Mouse (Mus musculus): ENCODE results near the gene Mmp10. TPM values are rescaled to one million over a fixed set of nuclear protein-coding genes. Genes with fewer than 3 reads are reported as not detected.

Gene Mmp10
- polyA plus RNA-seq, 1 experiment, result 0.05 TPM

- no peaks in the 10 kb centered on the region for H3K79me2 ChIP-seq (ENCODE audit: control insufficient read depth, insufficient read depth)
- TF ChIP-seq MAX (IDR thresholded peaks at IDR 0.05; ENCODE audit: low read depth) (no peak), CEBPB (IDR thresholded peaks at IDR 0.05; ENCODE audit: insufficient read depth, poor library complexity, severe bottlenecking) (no peak), USF1 (IDR thresholded peaks at IDR 0.05; ENCODE audit: low read depth) (no peak), REST (IDR thresholded peaks at IDR 0.05; ENCODE audit: insufficient read depth, insufficient read length) (no peak), TCF3 (IDR thresholded peaks at IDR 0.05; ENCODE audit: insufficient read length, low read depth) (no peak), POLR2A (IDR thresholded peaks at IDR 0.05; ENCODE audit: insufficient read length, low read depth) (no peak), POLR2AphosphoS2 (IDR thresholded peaks at IDR 0.05; ENCODE audit: insufficient read length, low read depth) (no peak), E2F4 (IDR thresholded peaks at IDR 0.05; ENCODE audit: insufficient read depth) (no peak), MYOD1 (IDR thresholded peaks at IDR 0.05; ENCODE audit: control insufficient read depth in 1 of 3, insufficient read length in 2 of 3, low read depth in 2 of 3) (no peak), MYOG (IDR thresholded peaks at IDR 0.05; ENCODE audit: control insufficient read depth in 1 of 3, insufficient read depth in 1 of 3, insufficient read length in 2 of 3, low read depth in 2 of 3) (no peak)
- H3K27me3 ChIP-seq (ENCODE audit: control insufficient read depth, insufficient read depth, insufficient read length), result no peaks in the 10 kb centered on the region
- H3ac ChIP-seq (ENCODE audit: control insufficient read depth, insufficient read length), result no peak overlapping the region
- no peaks in the 10 kb centered on the region for H3K36me3 ChIP-seq (ENCODE audit: control insufficient read depth, insufficient read depth)
- no peak overlapping the region for H3K4me3 ChIP-seq
- no peak overlapping the region for H3K4me2 ChIP-seq (ENCODE audit: low read depth)
Observed at GRCm38 (mm10) chr9:7501138-7501537, 1.0 kb upstream of the Mmp10 start.

DNA sequence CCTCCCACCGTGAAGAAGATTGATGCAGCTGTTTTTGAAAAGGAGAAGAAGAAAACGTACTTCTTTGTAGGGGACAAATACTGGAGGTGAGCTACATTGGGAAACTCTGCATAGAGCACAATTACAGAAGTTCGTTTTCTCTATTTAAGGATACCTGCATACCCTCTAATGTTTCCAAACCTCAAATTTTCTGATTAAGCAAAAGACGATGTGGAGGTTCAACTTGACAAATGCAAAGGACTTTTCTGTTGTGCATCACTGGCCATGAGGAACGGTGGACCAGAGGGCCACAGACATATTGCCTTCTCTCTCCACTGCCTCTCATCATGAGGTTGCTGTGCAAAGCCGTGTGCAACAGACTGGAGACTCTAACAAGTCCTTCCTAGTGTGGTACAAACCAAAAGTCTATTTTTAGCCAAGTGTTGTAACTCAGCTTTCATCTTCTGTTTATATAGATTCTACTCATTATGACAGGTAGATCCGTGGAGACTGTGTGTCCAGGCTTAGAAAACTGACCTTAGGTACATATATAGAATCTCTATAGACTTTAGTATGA is 5.2 kb downstream of the Mmp10 start:
- no peaks in the 10 kb centered on the region for H3K27me3 ChIP-seq (ENCODE audit: control insufficient read depth, insufficient read depth, insufficient read length)
- no peak overlapping the region for H3K4me3 ChIP-seq
- no peak for TF ChIP-seq POLR2AphosphoS2 (IDR thresholded peaks at IDR 0.05; ENCODE audit: insufficient read length, low read depth)
- TF ChIP-seq E2F4 (IDR thresholded peaks at IDR 0.05; ENCODE audit: insufficient read depth), result no peak

GRCm38 (mm10) chr9:7509619-7510233 is 7.6 kb downstream of the Mmp10 start:
- Histone ChIP-seq H3K36me3 (ENCODE audit: control insufficient read depth, insufficient read depth) (no peaks in the 10 kb centered on the region), H3K79me2 (ENCODE audit: control insufficient read depth, insufficient read depth) (no peaks in the 10 kb centered on the region)
- TF ChIP-seq REST (IDR thresholded peaks at IDR 0.05; ENCODE audit: insufficient read depth, insufficient read length), result no peak
- no peak for TF ChIP-seq TCF3 (IDR thresholded peaks at IDR 0.05; ENCODE audit: insufficient read length, low read depth)
- no peak for TF ChIP-seq MYOD1 (IDR thresholded peaks at IDR 0.05; ENCODE audit: control insufficient read depth in 1 of 3, insufficient read length in 2 of 3, low read depth in 2 of 3)
- no peak for TF ChIP-seq POLR2AphosphoS2 (IDR thresholded peaks at IDR 0.05; ENCODE audit: insufficient read length, low read depth)
- no peak for TF ChIP-seq TCF12 (IDR thresholded peaks at IDR 0.05; ENCODE audit: insufficient read depth, poor library complexity, severe bottlenecking)
- TF ChIP-seq POLR2A (IDR thresholded peaks at IDR 0.05; ENCODE audit: insufficient read length, low read depth), result no peak
- TF ChIP-seq USF1 (IDR thresholded peaks at IDR 0.05; ENCODE audit: low read depth), result no peak
- TF ChIP-seq MYOG (IDR thresholded peaks at IDR 0.05; ENCODE audit: control insufficient read depth in 1 of 3, insufficient read depth in 1 of 3, insufficient read length in 2 of 3, low read depth in 2 of 3), result no peak
- TF ChIP-seq E2F4 (IDR thresholded peaks at IDR 0.05; ENCODE audit: insufficient read depth), result no peak
- no peak for TF ChIP-seq MAX (IDR thresholded peaks at IDR 0.05; ENCODE audit: low read depth)
- no peak for TF ChIP-seq CEBPB (IDR thresholded peaks at IDR 0.05; ENCODE audit: insufficient read depth, poor library complexity, severe bottlenecking)
- no peak for TF ChIP-seq SRF (IDR thresholded peaks at IDR 0.05; ENCODE audit: control insufficient read depth, insufficient read length, low read depth)

More for the DNA sequence above, 5.2 kb downstream of the Mmp10 start:
- Histone ChIP-seq H3K79me2 (ENCODE audit: control insufficient read depth, insufficient read depth) (no peaks in the 10 kb centered on the region), H3K36me3 (ENCODE audit: control insufficient read depth, insufficient read depth) (no peaks in the 10 kb centered on the region), H3ac (ENCODE audit: control insufficient read depth, insufficient read length) (no peak overlapping the region), H3K4me2 (ENCODE audit: low read depth) (no peak overlapping the region)

DNA sequence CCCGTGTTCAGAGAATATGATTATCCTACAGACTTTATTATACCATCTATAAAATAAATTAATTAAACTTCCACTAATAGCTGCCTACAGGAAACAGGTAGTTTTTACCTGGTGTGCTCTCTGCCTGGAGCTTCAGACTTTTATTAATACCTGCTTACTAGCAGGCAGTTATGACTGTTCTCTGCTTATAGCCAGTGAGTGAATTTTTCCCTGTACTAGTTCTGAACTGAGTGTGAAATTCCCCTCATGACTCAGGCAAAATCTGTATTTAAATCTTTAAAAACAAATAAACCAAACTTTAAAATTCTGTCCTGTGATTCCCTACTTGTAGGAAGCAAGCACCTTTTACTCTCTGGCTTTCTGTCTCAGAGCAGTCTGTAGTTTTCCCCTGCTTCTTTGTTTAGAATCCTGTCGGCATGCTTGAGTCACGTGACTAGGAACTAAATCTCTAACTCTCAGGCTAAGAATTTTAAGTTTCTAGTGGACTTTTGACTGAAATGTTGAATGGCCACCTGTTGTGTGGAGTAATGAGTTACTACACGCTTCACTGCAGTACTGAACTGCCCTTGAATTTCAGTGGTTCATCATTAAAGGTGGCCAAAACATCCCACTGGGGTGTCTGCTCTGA is 15.9 kb downstream of the Mmp10 start:
- Histone ChIP-seq H3K4me3 (no peak overlapping the region), H3K36me3 (ENCODE audit: control insufficient read depth, insufficient read depth) (no peaks in the 10 kb centered on the region), H3ac (ENCODE audit: control insufficient read depth, insufficient read length) (no peak overlapping the region), H3K79me2 (ENCODE audit: control insufficient read depth, insufficient read depth) (no peaks in the 10 kb centered on the region), H3K27me3 (ENCODE audit: control insufficient read depth, insufficient read depth, insufficient read length) (no peaks in the 10 kb centered on the region), H3K4me2 (ENCODE audit: low read depth) (no peak overlapping the region)
- TF ChIP-seq TCF3 (IDR thresholded peaks at IDR 0.05; ENCODE audit: insufficient read length, low read depth), result no peak
- TF ChIP-seq REST (IDR thresholded peaks at IDR 0.05; ENCODE audit: insufficient read depth, insufficient read length), result no peak
- no peak for TF ChIP-seq CEBPB (IDR thresholded peaks at IDR 0.05; ENCODE audit: insufficient read depth, poor library complexity, severe bottlenecking)
- no peak for TF ChIP-seq E2F4 (IDR thresholded peaks at IDR 0.05; ENCODE audit: insufficient read depth)
- TF ChIP-seq USF1 (IDR thresholded peaks at IDR 0.05; ENCODE audit: low read depth), result no peak
- no peak for TF ChIP-seq SRF (IDR thresholded peaks at IDR 0.05; ENCODE audit: control insufficient read depth, insufficient read length, low read depth)
- no peak for TF ChIP-seq TCF12 (IDR thresholded peaks at IDR 0.05; ENCODE audit: insufficient read depth, poor library complexity, severe bottlenecking)
- no peak for TF ChIP-seq POLR2A (IDR thresholded peaks at IDR 0.05; ENCODE audit: insufficient read length, low read depth)
- no peak for TF ChIP-seq MAX (IDR thresholded peaks at IDR 0.05; ENCODE audit: low read depth)
- no peak for TF ChIP-seq POLR2AphosphoS2 (IDR thresholded peaks at IDR 0.05; ENCODE audit: insufficient read length, low read depth)

More at GRCm38 (mm10) chr9:7509619-7510233, 7.6 kb downstream of the Mmp10 start:
- Histone ChIP-seq H3K4me3 (no peak overlapping the region), H3K27me3 (ENCODE audit: control insufficient read depth, insufficient read depth, insufficient read length) (no peaks in the 10 kb centered on the region), H3K4me2 (ENCODE audit: low read depth) (no peak overlapping the region), H3ac (ENCODE audit: control insufficient read depth, insufficient read length) (no peak overlapping the region)

All from myocyte (in vitro differentiated cells).